Mouse (Mus musculus) ES-Bruce4 (cell line): ENCODE measurements around the gene Speer4f1.

ENCODE experiments used
- CTCF ChIP-seq: IDR thresholded peaks from one replicate; pipeline ENCODE4 v1.8.1; 2011; ENCODE audit warnings: low read depth, low read length
- EP300 ChIP-seq: IDR thresholded peaks from 2 replicates; pipeline ENCODE4 v1.6.1; 2011; ENCODE audit warnings: low read depth, low read length; ENCODE audit not compliant: insufficient read depth

GRCm38 (mm10) chr5:17434721-17435120 lies 41.2 kb upstream of the Speer4f1 start:
- TF ChIP-seq CTCF (no peak), EP300 (no peak)
